Mouse (Mus musculus) 416B (cell line): ENCODE data around the gene Etv6.

Experiments used
- DNase-seq: peaks from one replicate; pipeline ENCODE4 v3.0.0; 2011; ENCODE audit warnings: low read depth

Etv6 gene

GRCm38 (mm10) chr6:134142700-134143099 lies 107.2 kb downstream of the Etv6 start:
- no peak for DNase-seq

- DNase-seq: no peak
Observed at GRCm38 (mm10) chr6:134143649-134144097, 108.2 kb downstream of the Etv6 start.

- peak; percentile 58 for DNase-seq
Observed at GRCm38 (mm10) chr6:134144231-134145130, 109.0 kb downstream of the Etv6 start.

GRCm38 (mm10) chr6:134147596-134148442 lies 112.3 kb downstream of the Etv6 start:
- DNase-seq: no peak

GRCm38 (mm10) chr6:134148443-134148942 lies 113.0 kb downstream of the Etv6 start:
- no peak for DNase-seq

GRCm38 (mm10) chr6:134149606-134150005 lies 114.1 kb downstream of the Etv6 start:
- DNase-seq: no peak

GRCm38 (mm10) chr6:134151022-134151680 lies 115.7 kb downstream of the Etv6 start:
- no peak for DNase-seq

- DNase-seq: peak; percentile 49
Observed at GRCm38 (mm10) chr6:134151853-134152505, 116.5 kb downstream of the Etv6 start.

GRCm38 (mm10) chr6:134152539-134152938 lies 117.0 kb downstream of the Etv6 start:
- no peak for DNase-seq

- DNase-seq: no peak
Observed at GRCm38 (mm10) chr6:134154746-134155145, 119.2 kb downstream of the Etv6 start.

GRCm38 (mm10) chr6:134155900-134156623 lies 120.6 kb downstream of the Etv6 start:
- DNase-seq: no peak

- no peak for DNase-seq
Observed at GRCm38 (mm10) chr6:134157533-134158115, 122.1 kb downstream of the Etv6 start.

- DNase-seq: no peak
Observed at GRCm38 (mm10) chr6:134158201-134158600, 122.7 kb downstream of the Etv6 start.

- peak; percentile 43 for DNase-seq
Observed at GRCm38 (mm10) chr6:134159672-134160071, 124.2 kb downstream of the Etv6 start.

- no peak for DNase-seq
Observed at GRCm38 (mm10) chr6:134161040-134161439, 125.5 kb downstream of the Etv6 start.

GRCm38 (mm10) chr6:134163346-134163745 lies 127.8 kb downstream of the Etv6 start:
- no peak for DNase-seq

- DNase-seq: no peak
Observed at GRCm38 (mm10) chr6:134164356-134164755, 128.9 kb downstream of the Etv6 start.

- no peak for DNase-seq
Observed at GRCm38 (mm10) chr6:134165012-134165411, 129.5 kb downstream of the Etv6 start.

- DNase-seq: no peak
Observed at GRCm38 (mm10) chr6:134167963-134168362, 132.5 kb downstream of the Etv6 start.

- DNase-seq: no peak
Observed at GRCm38 (mm10) chr6:134168799-134169198, 133.3 kb downstream of the Etv6 start.
